Mouse (Mus musculus) natural killer cell, adult 2 months (primary cell): Measurements from ENCODE around the gene Rest.

Experiments
- DNase-seq, 2 experiments: peaks; one replicate each; pipeline ENCODE4 v3.0.0; 2022; ENCODE audit warnings: low spot score in 2 of 2

Gene Rest

DNA sequence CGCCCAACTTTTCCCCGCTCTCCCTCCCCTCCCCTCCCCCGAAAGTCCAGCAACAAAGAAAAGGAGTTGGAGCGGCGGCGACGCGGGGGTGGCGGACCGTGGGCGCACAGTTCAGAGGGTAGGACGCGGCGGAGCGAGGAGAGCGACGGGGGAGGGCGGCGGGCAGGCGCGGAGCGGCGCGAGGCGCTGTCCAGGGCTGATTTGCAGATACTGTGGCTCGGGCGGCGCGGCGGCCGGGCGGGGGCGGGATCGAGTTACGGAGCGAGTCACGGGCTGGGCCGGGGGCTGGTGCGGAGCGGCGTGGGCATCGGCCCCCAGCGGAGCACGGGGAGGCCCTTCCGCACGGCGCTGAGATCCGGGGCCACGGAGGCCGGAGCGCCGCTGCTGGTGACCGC, 377 bp downstream of the Rest start:
- peak; percentile 22 to 56 for DNase-seq

DNA sequence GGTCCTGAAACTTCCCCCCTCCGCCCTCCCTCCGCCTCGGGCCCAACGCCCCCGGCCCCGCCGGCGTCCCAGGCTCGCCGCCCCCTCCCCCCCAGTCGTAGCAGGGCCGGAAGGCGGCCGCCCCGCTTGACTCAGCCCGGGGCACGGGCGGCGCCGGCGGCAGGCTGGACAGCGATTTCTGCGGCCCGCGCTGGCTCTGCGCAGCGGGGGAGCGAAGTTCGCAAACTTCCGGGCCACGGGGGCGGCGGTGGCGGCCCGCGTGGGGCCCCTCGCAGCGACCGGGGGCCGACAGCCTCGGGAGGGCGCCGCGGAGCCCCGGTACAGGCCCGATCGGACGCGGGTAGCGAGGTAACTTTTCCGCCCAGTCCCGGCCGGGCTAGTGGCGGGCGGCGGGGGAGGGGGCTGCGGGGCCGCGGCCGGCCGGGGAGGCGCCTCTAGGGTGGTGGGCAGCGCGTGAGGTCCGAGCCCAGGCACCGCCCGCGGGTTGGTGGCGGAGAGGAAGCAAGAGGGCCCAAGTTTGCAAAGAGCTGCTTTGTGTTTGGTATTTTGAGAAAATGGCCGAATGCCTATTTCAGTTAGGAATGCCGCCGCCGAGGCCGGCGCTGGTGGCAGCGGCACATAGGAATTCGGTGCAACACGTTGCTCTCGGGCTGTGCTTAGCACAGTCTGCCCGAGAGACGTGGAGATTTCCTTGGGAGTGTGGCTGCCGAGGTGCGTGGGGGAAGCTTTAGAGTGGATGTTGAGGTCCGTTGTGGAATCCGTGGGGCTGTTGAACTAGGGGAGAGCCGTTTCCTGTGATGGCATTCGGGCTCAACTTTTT, 985 bp downstream of the Rest start:
- DNase-seq, result peak; percentile 10 to 35

DNA sequence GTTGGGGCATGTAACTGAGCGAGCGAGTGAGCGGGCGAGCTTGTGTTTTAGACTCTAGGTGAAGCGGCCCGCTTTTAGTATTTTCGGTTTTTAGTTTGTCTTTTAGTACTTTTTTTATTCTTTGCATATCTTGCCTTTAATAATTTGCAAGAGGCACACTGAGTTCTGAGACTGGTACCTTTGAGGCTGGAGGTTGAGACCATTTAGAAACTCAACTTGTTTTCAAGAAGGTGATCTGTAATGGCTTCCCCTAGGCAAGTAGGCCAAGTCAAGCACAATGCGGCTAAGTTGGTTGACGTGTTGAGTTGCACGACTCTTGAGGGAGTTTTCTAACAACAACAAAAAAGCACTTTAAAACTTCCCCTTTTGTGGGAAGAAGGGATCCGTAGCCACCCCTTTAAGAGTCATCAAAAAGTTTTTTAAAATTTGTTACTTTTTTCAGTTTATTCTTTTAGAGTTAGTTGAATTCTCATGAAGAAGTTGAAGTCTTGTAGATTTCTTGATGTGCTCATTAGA, 1.7 kb downstream of the Rest start:
- DNase-seq, result peak; percentile 20 to 40

DNA sequence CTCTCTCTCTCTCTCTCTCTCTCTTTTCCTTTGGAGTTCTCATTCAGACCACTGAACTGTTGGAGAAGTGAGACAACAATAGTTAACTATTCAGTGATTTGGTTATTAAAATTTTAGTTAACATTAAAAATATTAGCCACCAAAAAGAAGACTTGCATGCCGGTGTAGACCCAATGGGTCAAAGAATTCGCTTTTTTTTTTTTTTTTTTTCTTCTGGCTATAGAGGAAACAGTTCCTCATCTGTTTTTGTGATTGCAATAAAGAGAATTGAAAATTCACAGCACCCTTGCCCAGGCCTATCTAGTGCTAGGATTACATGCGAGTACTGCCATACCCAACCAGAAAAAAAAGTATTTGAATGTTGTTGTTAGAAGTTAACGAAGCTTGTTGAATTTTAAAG, 2.1 kb downstream of the Rest start:
- no peak for DNase-seq

DNA sequence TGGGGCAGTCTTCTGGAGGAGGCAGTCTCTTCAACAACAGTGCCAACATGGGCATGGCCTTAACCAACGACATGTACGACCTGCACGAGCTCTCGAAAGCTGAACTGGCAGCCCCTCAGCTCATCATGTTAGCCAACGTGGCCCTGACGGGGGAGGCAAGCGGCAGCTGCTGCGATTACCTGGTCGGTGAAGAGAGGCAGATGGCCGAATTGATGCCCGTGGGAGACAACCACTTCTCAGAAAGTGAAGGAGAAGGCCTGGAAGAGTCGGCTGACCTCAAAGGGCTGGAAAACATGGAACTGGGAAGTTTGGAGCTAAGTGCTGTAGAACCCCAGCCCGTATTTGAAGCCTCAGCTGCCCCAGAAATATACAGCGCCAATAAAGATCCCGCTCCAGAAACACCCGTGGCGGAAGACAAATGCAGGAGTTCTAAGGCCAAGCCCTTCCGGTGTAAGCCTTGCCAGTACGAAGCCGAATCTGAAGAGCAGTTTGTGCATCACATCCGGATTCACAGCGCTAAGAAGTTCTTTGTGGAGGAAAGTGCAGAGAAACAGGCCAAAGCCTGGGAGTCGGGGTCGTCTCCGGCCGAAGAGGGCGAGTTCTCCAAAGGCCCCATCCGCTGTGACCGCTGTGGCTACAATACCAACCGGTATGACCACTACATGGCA, 2.8 kb downstream of the Rest start:
- DNase-seq, result no peak

DNA sequence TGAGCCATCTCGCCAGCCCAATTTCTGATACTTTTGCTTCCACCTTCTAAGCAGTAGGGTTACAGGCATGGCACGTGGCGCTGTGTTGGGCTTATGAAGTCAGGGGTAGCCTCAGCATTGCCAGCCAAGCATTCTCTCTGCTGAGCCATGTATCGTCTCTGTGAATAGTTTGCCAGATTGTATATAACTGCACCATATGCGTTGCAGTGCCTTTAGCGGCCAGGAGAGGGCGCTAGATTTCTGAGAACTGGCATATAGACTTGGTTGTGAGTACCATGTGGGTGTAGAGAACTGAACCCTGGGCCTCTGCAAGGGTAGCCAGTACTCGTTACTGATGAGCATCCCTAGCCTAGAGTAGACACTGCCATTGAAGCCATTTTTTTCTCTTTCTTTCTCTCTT, 4.1 kb downstream of the Rest start:
- peak; percentile 25 to 48 for DNase-seq

DNA sequence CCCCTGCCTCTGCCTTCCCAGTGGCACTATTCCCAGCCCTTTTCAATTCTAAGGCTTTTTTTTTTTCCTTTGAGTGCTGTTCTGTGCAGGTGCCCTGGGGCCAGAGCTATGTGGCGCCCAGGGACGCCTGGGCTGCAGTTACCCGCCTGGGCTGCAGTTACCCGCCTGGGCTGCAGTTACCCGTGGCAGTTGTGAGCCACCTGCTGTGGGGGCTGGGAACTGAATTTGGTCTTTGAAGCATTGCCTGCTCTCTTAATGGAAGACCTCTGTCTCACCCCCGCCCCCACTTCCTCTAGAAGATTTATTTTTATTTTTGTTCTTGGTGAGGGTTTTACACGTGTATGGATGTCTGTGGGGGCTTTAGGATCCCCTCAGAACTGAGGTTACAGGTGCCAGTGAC, 7.9 kb downstream of the Rest start:
- peak; percentile 15 to 49 for DNase-seq

DNA sequence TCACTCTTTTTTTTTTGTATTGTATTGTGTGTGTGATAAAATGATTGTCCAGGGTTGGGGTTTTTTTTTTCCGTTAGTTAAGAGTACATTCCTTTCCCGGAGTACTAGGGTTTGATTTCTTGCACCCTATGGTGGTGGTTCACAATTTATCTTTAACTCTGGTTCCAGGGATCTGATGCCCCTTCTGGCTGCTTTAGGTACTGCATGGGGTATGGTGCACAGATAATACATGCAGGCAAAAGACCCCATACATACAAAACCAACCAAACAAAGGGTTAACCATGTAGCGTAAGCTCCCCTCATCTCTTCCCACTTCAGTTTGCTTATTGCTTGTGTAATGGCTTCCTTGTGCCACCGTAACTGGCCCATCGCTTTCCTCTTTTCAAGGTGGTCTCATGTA, 10.7 kb downstream of the Rest start:
- DNase-seq, result peak; percentile 21 to 56

DNA sequence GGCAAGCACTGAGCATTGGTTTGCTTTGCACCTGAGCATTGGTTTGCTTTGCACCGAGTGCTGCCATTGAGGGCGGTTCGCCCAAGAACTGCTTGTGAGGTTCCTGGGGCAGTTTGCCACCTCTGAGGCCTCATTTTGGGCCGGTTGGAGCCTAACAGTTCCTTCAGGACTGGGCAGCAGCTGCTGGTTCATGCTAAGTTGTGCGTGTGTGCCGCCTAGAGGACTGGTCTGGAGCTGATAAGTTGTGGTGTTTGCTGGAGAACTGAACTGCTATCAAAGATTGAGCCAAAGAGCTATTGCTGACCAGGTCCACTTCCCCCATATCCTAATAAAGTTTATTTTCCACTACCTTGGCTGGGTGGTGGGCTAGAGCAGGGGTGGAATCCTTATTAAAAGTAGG, 11.9 kb downstream of the Rest start:
- DNase-seq, result no peak

DNA sequence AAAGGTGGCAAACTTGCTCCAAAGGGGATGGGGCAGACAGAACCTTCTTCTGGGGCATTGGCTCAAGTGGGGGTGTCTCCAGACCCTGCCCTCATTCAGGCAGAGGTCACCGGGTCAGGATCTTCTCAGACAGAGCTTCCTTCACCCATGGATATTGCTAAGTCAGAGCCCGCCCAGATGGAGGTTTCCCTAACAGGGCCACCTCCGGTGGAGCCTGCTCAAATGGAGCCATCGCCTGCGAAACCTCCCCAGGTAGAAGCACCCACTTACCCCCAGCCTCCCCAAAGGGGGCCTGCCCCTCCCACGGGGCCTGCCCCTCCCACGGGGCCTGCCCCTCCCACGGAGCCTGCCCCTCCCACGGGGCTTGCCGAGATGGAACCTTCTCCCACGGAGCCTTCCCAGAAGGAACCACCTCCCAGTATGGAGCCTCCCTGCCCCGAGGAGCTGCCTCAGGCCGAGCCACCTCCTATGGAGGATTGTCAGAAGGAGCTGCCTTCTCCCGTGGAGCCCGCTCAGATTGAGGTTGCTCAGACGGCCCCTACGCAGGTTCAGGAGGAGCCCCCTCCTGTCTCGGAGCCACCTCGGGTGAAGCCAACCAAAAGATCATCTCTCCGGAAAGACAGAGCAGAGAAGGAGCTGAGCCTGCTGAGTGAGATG, 16.4 kb downstream of the Rest start:
- DNase-seq, result no peak

DNA sequence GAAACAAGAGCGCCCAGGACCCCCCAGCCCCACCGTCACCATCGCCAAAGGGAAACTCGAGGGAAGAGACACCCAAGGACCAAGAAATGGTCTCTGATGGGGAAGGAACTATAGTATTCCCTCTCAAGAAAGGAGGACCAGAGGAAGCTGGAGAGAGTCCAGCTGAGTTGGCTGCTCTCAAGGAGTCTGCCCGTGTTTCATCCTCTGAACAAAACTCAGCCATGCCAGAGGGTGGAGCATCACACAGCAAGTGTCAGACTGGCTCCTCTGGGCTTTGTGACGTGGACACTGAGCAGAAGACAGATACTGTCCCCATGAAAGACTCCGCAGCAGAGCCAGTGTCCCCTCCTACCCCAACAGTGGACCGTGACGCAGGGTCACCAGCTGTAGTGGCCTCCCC, 17.0 kb downstream of the Rest start:
- no peak for DNase-seq

DNA sequence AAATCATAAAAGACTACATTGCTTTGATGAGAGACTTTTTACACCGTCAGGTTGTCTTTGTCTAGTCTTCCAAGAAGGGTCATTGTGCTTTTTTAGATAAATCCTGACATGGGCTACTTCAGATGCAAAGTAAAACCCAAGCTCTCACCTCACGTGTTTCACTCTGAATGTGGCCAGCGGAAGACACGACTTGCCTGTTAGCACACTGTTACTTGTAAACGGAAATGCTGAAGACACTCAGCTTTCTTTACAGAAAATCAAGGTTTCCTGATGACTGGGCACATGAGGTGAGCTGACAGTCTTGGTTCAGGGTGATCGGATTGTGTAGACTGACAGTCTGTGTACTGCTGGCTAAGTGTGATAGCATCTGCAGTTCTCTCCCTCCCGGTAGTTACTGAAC, 20.4 kb downstream of the Rest start:
- no peak for DNase-seq

DNA sequence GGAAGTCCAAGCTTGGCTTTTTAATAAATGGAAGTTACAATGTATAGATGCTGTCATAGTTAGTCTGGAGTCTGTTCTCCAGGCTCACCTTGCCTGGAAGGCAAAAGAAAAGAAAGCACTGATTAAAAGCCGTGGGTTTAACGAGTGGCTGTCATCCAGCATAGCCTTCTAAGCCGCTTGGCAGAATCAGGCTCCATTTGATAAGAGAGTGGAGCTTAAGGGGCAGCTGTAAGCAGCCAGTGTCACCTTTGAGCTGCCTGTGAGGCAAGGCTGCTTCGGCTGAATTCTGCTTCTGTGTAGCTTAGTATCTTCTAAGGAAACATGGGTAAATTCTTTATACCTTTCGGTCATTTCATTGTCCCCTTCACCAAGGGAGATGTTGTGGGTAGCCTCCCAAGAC, 21.6 kb downstream of the Rest start:
- DNase-seq, result no peak

DNA sequence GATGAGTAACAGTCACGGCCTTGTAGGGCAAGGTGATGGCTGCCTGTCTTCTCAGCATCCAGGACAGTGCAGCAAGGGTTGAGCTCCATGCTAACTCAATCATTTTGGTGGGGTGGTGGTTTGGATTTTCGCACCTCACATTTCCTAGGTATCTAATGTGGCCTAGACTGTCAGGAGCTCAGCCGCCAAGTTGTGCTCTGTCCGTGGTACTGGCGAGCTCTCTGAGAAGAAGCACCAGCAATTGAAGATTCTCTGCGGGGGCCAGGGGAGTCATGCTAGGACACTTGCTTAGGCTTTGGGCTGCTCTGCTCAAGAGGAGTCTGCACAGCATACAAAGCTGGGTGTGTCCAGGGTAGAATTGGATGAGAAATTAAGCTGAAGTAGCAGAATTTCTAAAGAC, 22.6 kb downstream of the Rest start:
- DNase-seq, result no peak

DNA sequence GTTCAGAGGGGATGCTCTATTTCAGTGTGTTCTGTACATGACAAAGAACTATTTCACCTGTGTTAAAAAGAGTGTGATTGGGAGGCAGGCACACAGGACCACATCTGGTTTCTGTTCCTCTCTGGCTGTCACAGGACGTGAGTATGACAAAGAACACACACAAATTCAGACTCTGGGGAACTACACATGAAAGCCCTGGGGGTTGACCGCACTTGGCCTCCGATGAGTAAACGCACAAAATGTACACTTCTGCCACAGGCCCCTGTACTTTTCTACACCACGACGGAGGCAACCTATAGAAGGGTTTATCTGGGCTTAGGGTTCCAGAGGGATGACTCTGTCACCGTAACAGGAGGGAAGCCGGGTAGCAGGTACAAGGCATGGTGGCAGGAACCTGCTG, 24.4 kb downstream of the Rest start:
- DNase-seq, result peak in 1 of 2 experiments; percentile 77

DNA sequence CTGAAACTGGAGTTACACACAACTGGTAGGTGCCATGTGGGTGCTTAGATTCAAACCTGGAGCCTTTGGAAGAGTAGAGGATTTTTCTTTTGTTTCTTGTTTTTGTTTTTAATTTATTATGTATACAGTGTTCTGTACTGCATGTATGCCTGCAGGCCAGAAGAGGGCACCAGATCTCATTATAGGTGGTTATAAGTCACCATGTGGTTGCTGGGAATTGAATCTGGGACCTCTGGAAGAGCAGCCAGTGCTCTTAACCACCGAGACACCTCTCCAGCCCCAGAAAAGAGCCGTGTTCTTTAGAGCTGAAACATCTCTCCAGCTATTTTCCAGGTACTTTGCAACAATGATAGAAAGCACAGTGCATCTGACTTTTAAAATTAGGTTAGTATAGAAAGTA, 25.3 kb downstream of the Rest start:
- DNase-seq, result no peak

DNA sequence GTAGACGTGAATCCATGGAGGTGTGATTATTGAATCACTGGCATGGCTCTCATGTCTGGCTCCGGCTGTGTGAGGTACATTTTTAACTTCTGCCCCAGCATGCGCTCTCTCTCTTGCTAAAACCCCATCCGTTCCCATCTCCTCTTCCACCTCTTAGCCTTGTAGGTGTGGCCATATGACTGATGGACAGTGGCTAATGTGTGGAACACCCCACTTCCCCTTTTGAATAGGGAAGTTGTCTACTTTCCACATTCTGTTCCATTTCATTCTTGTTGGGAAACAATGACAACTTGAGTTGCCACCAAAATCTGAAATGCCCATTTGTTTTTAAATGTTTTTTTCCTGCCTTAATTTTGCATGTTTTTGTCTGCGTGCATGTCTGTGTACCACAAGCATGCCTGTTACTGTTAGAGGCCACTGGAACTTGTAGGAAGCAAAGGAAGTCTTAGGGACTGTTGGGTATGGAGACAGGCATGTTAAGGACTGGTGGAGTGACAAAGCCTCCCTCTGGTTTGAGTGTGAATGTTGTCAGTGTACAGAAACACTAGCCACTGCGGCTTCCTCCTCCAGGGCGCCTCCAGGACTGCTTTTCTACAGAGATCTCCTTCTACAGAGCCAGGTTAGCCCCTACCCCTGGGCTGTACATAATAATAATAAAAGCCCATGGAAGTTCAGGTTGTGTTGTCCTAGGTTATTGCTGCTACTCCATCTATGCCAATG, 27.7 kb downstream of the Rest start:
- no peak for DNase-seq

DNA sequence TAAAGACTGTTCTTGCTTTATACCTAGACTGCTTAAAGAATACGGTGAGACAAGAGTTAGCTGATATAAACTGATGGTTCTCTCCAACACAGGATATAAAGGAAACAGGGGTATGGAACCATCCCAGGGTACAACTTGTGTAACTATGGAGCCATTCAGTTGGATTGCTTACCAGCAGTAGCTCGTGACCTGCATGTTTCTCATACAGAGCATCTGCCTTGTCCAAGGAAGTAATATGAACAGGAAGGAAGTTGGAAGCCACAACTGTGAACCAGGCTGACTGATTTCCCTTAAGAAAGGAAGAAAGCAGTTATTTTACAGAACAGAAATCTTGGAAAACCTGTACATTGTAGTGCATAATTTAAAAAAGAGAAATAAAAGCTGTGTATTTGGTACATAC, 34.2 kb downstream of the Rest start:
- DNase-seq, result no peak

DNA sequence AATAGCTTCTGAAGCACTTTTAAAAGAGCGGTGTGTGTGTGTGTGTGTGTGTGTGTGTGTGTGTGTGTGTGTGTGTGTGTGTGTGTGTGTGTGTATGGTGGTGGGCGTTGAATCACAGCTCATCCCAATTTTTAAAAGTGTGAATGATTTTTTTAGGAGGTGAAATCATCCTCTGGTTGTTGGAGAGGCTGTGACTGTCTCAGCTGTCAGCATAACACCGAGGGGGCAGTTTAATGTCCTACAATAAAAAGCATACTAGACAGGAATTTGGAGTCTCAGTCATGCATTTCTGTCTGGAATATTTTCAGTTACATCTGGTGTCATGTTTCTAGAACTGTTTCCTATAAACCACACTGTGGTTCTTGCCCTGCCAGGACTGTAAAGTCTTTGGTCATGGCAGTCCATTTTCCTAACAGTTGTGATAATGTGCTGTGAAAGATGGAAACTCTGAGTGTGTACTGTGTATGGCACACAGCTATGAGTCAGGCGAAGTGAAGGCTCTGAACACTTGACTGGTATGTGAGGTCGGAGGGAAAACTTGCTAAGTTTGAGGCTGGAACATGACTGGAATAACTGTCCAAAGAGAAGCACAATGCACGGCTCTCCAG, 36.1 kb downstream of the Rest start:
- DNase-seq, result no peak

DNA sequence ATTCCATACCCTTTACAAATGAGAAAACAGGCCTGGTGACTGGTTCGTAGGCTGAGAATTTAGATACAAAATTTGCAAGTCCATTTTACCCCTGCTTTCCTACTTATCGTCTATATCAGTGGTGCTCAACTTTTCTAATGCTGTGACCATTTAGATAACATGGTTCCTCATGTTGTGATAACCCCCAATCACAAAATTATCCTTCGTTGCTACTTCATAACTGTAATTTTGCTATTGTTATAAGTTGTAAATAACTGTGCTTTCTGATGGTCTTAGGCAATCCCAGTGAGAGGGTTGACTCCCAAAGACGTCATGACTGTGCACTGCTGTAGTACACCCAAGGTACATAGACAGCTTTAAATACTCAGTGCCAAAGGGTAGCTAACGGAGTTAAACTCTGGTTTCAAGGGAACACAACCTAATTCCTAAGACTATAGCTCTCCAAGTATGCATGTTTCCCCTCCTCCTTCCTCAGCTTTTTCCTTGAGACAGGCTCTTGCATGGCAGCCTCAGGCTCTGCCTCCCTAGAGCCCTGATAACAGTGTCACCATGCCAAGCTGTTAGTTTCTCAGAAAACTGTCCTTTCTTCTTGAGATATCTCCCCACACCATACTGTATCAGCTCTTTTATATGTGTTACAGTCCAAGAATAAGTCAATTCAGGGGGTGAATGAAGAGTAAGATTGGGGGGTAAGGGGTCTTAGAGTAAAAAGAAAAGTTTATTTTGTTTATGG, 42.7 kb downstream of the Rest start:
- no peak for DNase-seq
